Mouse (Mus musculus) midbrain, embryonic 14.5 days (tissue): ENCODE measurements around the gene Hadh. TPM values are rescaled to one million over a fixed set of nuclear protein-coding genes. Genes with fewer than 3 reads are reported as not detected.
A peak's percentile ranks its signal among the peaks of the same experiment; 100 is the strongest.

Source experiments
- ATAC-seq: fragments of 200-750 bp; cut with Nextera tagmentation; 2 replicates; pipeline ENCODE4 v1.8.0; 2017; ENCODE audit warnings: moderate number of reproducible peaks, moderate library complexity; ENCODE audit not compliant: low FRiP score, low TSS enrichment
- DNase-seq: peaks from one replicate; pipeline ENCODE4 v3.0.0-alpha.2; 2015
- H3K27ac ChIP-seq: fragments of 300-500 bp; sonication (generic); replicated peaks from 2 replicates; pipeline ENCODE4 v1.5.1; 2014; ENCODE audit warnings: mild to moderate bottlenecking, low read depth, low read length, moderate library complexity
- H3K27me3 ChIP-seq: fragments of 300-500 bp; sonication (generic); 2 replicates; pipeline ENCODE4 v1.6.1; 2014; ENCODE audit warnings: low read length, control low read depth, mixed read lengths; ENCODE audit not compliant: control insufficient read depth, insufficient read depth
- H3K36me3 ChIP-seq: fragments of 300-500 bp; sonication (generic); 2 replicates; pipeline ENCODE4 v1.6.1; 2014; ENCODE audit warnings: low read length, control low read depth; ENCODE audit not compliant: control insufficient read depth, insufficient read depth
- H3K4me1 ChIP-seq: fragments of 300-500 bp; sonication (generic); 2 replicates; pipeline ENCODE4 v1.6.1; 2014; ENCODE audit warnings: mild to moderate bottlenecking, antibody characterized with exemption, low read length, control low read depth; ENCODE audit not compliant: control insufficient read depth, insufficient read depth
- H3K4me2 ChIP-seq: fragments of 300-500 bp; sonication (generic); 2 replicates; pipeline ENCODE4 v1.6.1; 2014; ENCODE audit warnings: mild to moderate bottlenecking, low read length, moderate library complexity
- H3K4me3 ChIP-seq: fragments of 300-500 bp; sonication (generic); replicated peaks from 2 replicates; pipeline ENCODE4 v1.5.1; 2014; ENCODE audit warnings: low read depth, low read length
- H3K9ac ChIP-seq: fragments of 300-500 bp; sonication (generic); replicated peaks from 2 replicates; pipeline ENCODE4 v1.6.1; 2014; ENCODE audit warnings: mild to moderate bottlenecking, low read length, moderate library complexity
- H3K9me3 ChIP-seq: fragments of 300-500 bp; sonication (generic); 2 replicates; pipeline ENCODE4 v1.6.1; 2016; ENCODE audit warnings: low read length, control low read depth, mixed read lengths; ENCODE audit not compliant: control insufficient read depth
- WGBS: fragments of 180-500 bp; shearing (Covaris S2); extraction: QIAGEN DNeasy Blood & Tissue Kit; methylation state at CpG from one replicate; pipeline ENCODE4 v1.1.7; 2014; 5-methylcytosine and 5-hydroxymethylcytosine counted together
- polyA plus RNA-seq: library from polyadenylated mRNA; unstranded; fragments of >200 nt; fragmentation: Nextera tagmentation; extraction: Ambion mirVana; gene quantifications from 2 replicates; pipeline ENCODE4 v1.2.1, GENCODE M21; 2014

Gene Hadh
- polyA plus RNA-seq, 1 experiment from 2014 or later = 26.5 TPM

- WGBS = 78% methylated on average over 3 of the region's 3 CpGs
- Histone ChIP-seq H3K36me3 (peaks cover 14% of the 10 kb centered on the region), H3K27me3 (no peaks in the 10 kb centered on the region), H3K4me1 (peaks cover 4% of the 10 kb centered on the region; the same call in 1 of the 2 replicates), H3K27ac (no peak overlapping the region), H3K9ac (no peak overlapping the region), H3K9me3 (no peaks in the 10 kb centered on the region), H3K4me3 (no peak overlapping the region), H3K4me2 (no peak overlapping the region)
- DNase-seq = no peak
- no peak for ATAC-seq
Observed at GRCm38 (mm10) chr3:131198991-131199390, 72.9 kb downstream of the Hadh start.

GRCm38 (mm10) chr3:131196507-131197019 lies 75.3 kb downstream of the Hadh start:
- Histone ChIP-seq H3K9ac (no peak overlapping the region), H3K4me2 (no peak overlapping the region), H3K9me3 (no peaks in the 10 kb centered on the region), H3K4me1 (no peaks in the 10 kb centered on the region), H3K36me3 (peaks cover 14% of the 10 kb centered on the region), H3K27ac (no peak overlapping the region), H3K4me3 (no peak overlapping the region), H3K27me3 (no peaks in the 10 kb centered on the region)
- ATAC-seq = no peak
- 75% methylated on average over 8 of the region's 8 CpGs for WGBS
- DNase-seq = peak; percentile 24

DNA sequence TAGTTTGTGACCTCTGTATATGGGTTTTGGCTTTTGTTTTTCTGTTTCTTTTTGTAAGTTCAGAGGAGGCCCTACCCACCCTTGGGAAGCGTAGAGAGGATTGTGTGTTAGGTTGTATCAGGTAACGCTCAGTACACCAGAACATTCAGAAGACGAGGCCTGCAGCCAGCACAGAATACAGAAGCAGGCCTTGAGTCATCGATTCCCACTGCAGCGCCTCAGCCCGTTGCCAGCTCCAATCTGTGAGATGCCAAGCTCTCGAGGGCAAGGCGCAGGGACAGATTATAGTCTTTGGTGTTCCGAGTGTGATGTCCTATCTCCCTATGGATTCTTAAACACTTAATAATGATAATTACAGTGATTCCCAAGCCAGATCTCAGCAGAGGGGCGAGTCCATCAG lies 75.9 kb downstream of the Hadh start:
- peaks cover 14% of the 10 kb centered on the region for H3K36me3 ChIP-seq
- WGBS = 66% methylated on average over 10 of the region's 10 CpGs
- no peak overlapping the region for H3K4me2 ChIP-seq
- H3K9ac ChIP-seq = no peak overlapping the region
- H3K27ac ChIP-seq = no peak overlapping the region; the same call in 1 of the 2 replicates
- H3K27me3 ChIP-seq = no peaks in the 10 kb centered on the region
- H3K9me3 ChIP-seq = no peaks in the 10 kb centered on the region
- no peak overlapping the region for H3K4me3 ChIP-seq
- no peak for ATAC-seq
- no peaks in the 10 kb centered on the region for H3K4me1 ChIP-seq
- DNase-seq = no peak

DNA sequence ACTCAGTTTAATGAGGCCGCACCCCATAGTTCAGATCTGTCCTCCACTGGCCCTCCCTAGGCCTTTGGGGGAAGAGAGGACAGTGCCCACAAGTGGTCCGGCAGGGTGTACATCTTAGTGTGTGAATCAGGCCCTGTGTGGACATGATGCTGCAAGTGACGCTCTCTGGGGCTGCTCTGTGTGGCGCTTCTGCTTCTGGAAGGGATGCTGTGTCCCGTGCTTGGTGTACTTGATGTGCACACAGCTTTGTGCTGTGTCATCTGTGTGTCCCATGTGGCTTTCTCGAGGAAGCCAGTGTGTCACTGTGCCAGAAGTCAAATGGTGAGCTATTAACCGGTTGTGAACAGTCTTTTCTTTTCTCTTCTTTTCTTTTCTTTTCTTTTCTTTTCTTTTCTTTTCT lies 80.4 kb downstream of the Hadh start:
- no peaks in the 10 kb centered on the region for H3K27me3 ChIP-seq
- 80% methylated on average over 7 of the region's 7 CpGs for WGBS
- ATAC-seq = no peak
- H3K9me3 ChIP-seq = no peaks in the 10 kb centered on the region
- peaks cover 20% of the 10 kb centered on the region for H3K36me3 ChIP-seq
- H3K4me2 ChIP-seq = no peak overlapping the region
- no peaks in the 10 kb centered on the region for H3K4me1 ChIP-seq
- no peak overlapping the region for H3K9ac ChIP-seq
- DNase-seq = no peak
- H3K4me3 ChIP-seq = no peak overlapping the region
- no peak overlapping the region for H3K27ac ChIP-seq

- DNase-seq = no peak
- 86% methylated on average over 19 of the region's 19 CpGs for WGBS
- ATAC-seq = no peak
- no peaks in the 10 kb centered on the region for H3K4me1 ChIP-seq
- H3K27ac ChIP-seq = no peak overlapping the region
- H3K9me3 ChIP-seq = no peaks in the 10 kb centered on the region
- H3K9ac ChIP-seq = no peak overlapping the region
- no peak overlapping the region for H3K4me2 ChIP-seq
- H3K4me3 ChIP-seq = no peak overlapping the region
- H3K27me3 ChIP-seq = no peaks in the 10 kb centered on the region
- H3K36me3 ChIP-seq = peaks cover 16% of the 10 kb centered on the region
Observed at GRCm38 (mm10) chr3:131190671-131191367, 81.1 kb downstream of the Hadh start.

DNA sequence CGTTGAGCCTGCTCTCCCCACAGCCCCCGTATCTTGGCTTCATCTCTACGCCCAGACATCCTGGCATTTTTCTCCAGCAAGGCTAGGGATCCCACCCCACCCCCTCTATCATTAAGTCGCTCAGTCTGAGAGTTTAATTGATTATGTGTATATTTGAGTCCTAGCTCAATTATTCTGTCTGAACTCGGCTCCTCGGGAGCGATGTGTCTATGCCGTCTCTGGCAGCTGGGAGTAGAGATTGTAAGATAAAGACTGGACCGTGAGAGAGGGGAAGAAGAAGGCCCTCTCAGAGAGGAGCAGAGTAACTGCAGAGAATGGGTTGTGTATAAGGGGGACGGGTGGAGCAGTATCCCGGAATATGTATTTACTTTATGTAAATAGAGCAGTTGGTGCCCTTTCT lies 81.7 kb downstream of the Hadh start:
- no peak overlapping the region for H3K9ac ChIP-seq
- DNase-seq (no peak), ATAC-seq (no peak)
- H3K4me2 ChIP-seq = no peak overlapping the region
- no peak overlapping the region for H3K4me3 ChIP-seq
- no peaks in the 10 kb centered on the region for H3K9me3 ChIP-seq
- H3K27ac ChIP-seq = no peak overlapping the region
- no peaks in the 10 kb centered on the region for H3K27me3 ChIP-seq
- H3K36me3 ChIP-seq = peaks cover 14% of the 10 kb centered on the region
- WGBS = 72% methylated on average over 11 of the region's 11 CpGs
- no peaks in the 10 kb centered on the region for H3K4me1 ChIP-seq

- H3K9ac ChIP-seq = no peak overlapping the region
- ATAC-seq (no peak), DNase-seq (no peak)
- 84% methylated on average over 5 of the region's 5 CpGs for WGBS
- peaks cover 18% of the 10 kb centered on the region; the same call in 1 of the 2 replicates for H3K36me3 ChIP-seq
- H3K4me1 ChIP-seq = 0 out of 2 replicates have a peak, but pooled peaks cover 3% of the 10 kb centered on the region
- H3K4me3 ChIP-seq = no peak overlapping the region
- H3K27me3 ChIP-seq = no peaks in the 10 kb centered on the region
- H3K27ac ChIP-seq = no peak overlapping the region
- H3K9me3 ChIP-seq = no peaks in the 10 kb centered on the region
- no peak overlapping the region for H3K4me2 ChIP-seq
Observed at GRCm38 (mm10) chr3:131186193-131186592, 85.7 kb downstream of the Hadh start.
